10 mouse cellular contexts compared by ENCODE assay signal in genomic region chr17:56829171-56829570, GRCm38 (mm10). TPM values are rescaled to one million over a fixed set of nuclear protein-coding genes. Genes with fewer than 3 reads are reported as not detected.
DNase-seq lines count a peak whose midpoint lies in the region; ATAC-seq and TF ChIP-seq lines count a peak whose summit lies in the region.
"Had no signal": no experiment of that assay in that cellular context is flagged by ENCODE, and none has a peak within 500 bp of the region (broad histone marks: within the 10 kb centered on the region; RNA-seq: fewer than 3 reads in every experiment).

No protein-coding gene starts in this region.

- no peak for TF ChIP-seq CTCF in gastrocnemius, adult 2 months (IDR thresholded peaks at IDR 0.05)
- no peak for TF ChIP-seq CTCF in ES-Bruce4 (IDR thresholded peaks at IDR 0.05; ENCODE audit: low read depth, low read length)
- TF ChIP-seq CTCF in forebrain, postnatal 0 days (IDR thresholded peaks at IDR 0.05; ENCODE audit: low read depth), result no peak
- no peak for TF ChIP-seq CTCF in liver, embryonic 14.5 days (IDR thresholded peaks at IDR 0.05; ENCODE audit: low read depth)

- peak overlapping the region; percentile 71 for H3K27ac ChIP-seq in gastrocnemius, adult 2 months
- H3K27ac ChIP-seq in ES-Bruce4 (ENCODE audit: insufficient read depth, low read length), result no peak overlapping the region
- no peak overlapping the region for H3K27ac ChIP-seq in forebrain, postnatal 0 days (ENCODE audit: low read depth, low read length)
- H3K27ac ChIP-seq in liver, embryonic 14.5 days, result peak overlapping the region; percentile 93

- no peak for DNase-seq in gastrocnemius, adult 2 months
- DNase-seq in gastrocnemius, adult 8-10 months (ENCODE audit: low spot score in 2 of 2), result no peak
- no peak for DNase-seq in forebrain, postnatal 0 days
- DNase-seq in liver, embryonic 14.5 days (ENCODE audit: low read depth in 3 of 3, low spot score in 3 of 3), result peak in 2 of 3 experiments; percentile 25 to 45
- DNase-seq in frontal cortex, postnatal 14 days (ENCODE audit: low spot score in 2 of 2), result no peak

- H3K27me3 ChIP-seq in ES-Bruce4 (ENCODE audit: control insufficient read depth, insufficient read depth, low read length, poor library complexity, severe bottlenecking), result no peaks in the 10 kb centered on the region
- peaks cover 11% of the 10 kb centered on the region; the same call in 1 of the 2 replicates for H3K27me3 ChIP-seq in forebrain, postnatal 0 days (ENCODE audit: insufficient read depth, low read length)
- no peaks in the 10 kb centered on the region; the same call in 1 of the 2 replicates for H3K27me3 ChIP-seq in liver, embryonic 14.5 days (ENCODE audit: control insufficient read depth, insufficient read depth, low read length)

- peak overlapping the region; percentile 83 for H3K9ac ChIP-seq in ES-Bruce4 (ENCODE audit: low read depth, poor library complexity, severe bottlenecking)
- no peak overlapping the region for H3K9ac ChIP-seq in forebrain, postnatal 0 days
- peak overlapping the region; percentile 95 for H3K9ac ChIP-seq in liver, embryonic 14.5 days (replicated peaks)

- H3K4me1 ChIP-seq in ES-Bruce4 (ENCODE audit: control insufficient read depth, insufficient read depth, low read length), result peaks cover 8% of the 10 kb centered on the region
- 0 out of 2 replicates have a peak, but pooled peaks cover 10% of the 10 kb centered on the region for H3K4me1 ChIP-seq in forebrain, postnatal 0 days (ENCODE audit: insufficient read depth)
- H3K4me1 ChIP-seq in liver, embryonic 14.5 days (replicated peaks; ENCODE audit: control insufficient read depth in 2 of 2, insufficient read depth in 2 of 2, low read length in 1 of 2), result peaks cover 46 to 57% of the 10 kb centered on the region in 2 experiments

- H3K9me3 ChIP-seq in ES-Bruce4 (replicated peaks; ENCODE audit: control insufficient read depth, insufficient read depth, low read length, poor library complexity, severe bottlenecking), result no peaks in the 10 kb centered on the region
- no peaks in the 10 kb centered on the region for H3K9me3 ChIP-seq in forebrain, postnatal 0 days (ENCODE audit: low read length)
- H3K9me3 ChIP-seq in liver, embryonic 14.5 days (ENCODE audit: control insufficient read depth, low read length), result no peaks in the 10 kb centered on the region
- H3K9me3 ChIP-seq: megakaryocyte, embryonic 14.5 days had no signal

- no peaks in the 10 kb centered on the region for H3K36me3 ChIP-seq in ES-Bruce4 (ENCODE audit: control insufficient read depth, insufficient read depth, low read length, poor library complexity, severe bottlenecking)
- H3K36me3 ChIP-seq in forebrain, postnatal 0 days (ENCODE audit: insufficient read depth), result no peaks in the 10 kb centered on the region
- H3K36me3 ChIP-seq in liver, embryonic 14.5 days (replicated peaks; ENCODE audit: control insufficient read depth, insufficient read depth, low read depth), result no peaks in the 10 kb centered on the region

- TF ChIP-seq POLR2A in ES-Bruce4 (IDR thresholded peaks at IDR 0.05; ENCODE audit: insufficient read depth, low read length), result no peak

- intact Hi-C loops in gastrocnemius, adult 2 months (cut with DNase I), result no loop called here

- TF ChIP-seq EP300 in ES-Bruce4 (IDR thresholded peaks at IDR 0.05; ENCODE audit: insufficient read depth, low read depth, low read length), result no peak
- TF ChIP-seq EP300 in liver, embryonic 14.5 days (IDR thresholded peaks at IDR 0.05; ENCODE audit: low read depth), result no peak

- ATAC-seq in forebrain, postnatal 0 days, result no peak
- ATAC-seq in liver, embryonic 14.5 days (ENCODE audit: insufficient read depth), result no peak
- no peak for ATAC-seq in inflammation-experienced regulatory T-cells, adult 6 months
- ATAC-seq in erythroid progenitor cell, adult 5-6 weeks (replicated peaks; ENCODE audit: low FRiP score, poor library complexity, severe bottlenecking), result no peak

- 32% methylated on average over 11 of the region's 11 CpGs for WGBS in forebrain, postnatal 0 days
- WGBS in liver, embryonic 14.5 days (ENCODE audit: insufficient replicate concordance), result 28% methylated on average over 11 of the region's 11 CpGs

- H3K4me3 ChIP-seq in gastrocnemius, adult 2 months, result peak overlapping the region; percentile 90
- H3K4me3 ChIP-seq in ES-Bruce4 (ENCODE audit: low read depth, low read length), result peak overlapping the region; percentile 71
- H3K4me3 ChIP-seq in forebrain, postnatal 0 days (ENCODE audit: low read depth, low read length), result peak overlapping the region; percentile 60
- peak overlapping the region; percentile 87 to 90 for H3K4me3 ChIP-seq in liver, embryonic 14.5 days (ENCODE audit: insufficient read depth in 1 of 2, low read depth in 2 of 2, low read length in 2 of 2)
- H3K4me3 ChIP-seq: megakaryocyte, embryonic 14.5 days had no signal

- peak overlapping the region; percentile 67 for H3K4me2 ChIP-seq in forebrain, postnatal 0 days (ENCODE audit: low read depth)
- H3K4me2 ChIP-seq in liver, embryonic 14.5 days (ENCODE audit: low read depth), result peak overlapping the region; percentile 94

RNA-seq across cellular contexts. Expression of gene Rfx2, which starts 1.6 kb away (rescaled TPM):
- total RNA-seq in gastrocnemius, adult 2 months (2021), result 1 to 10 TPM; 2.0 to 2.8 TPM
- total RNA-seq in gastrocnemius, adult 8-10 months (2022), result 1 to 10 TPM; 1.8 to 3.6 (median 2.5) TPM
- 27.5 and 30.5 TPM in 2 replicates for polyA plus RNA-seq in ES-Bruce4 (2011; ENCODE audit: insufficient read depth, insufficient read length, low read depth, missing spikeins)
- total RNA-seq in forebrain, postnatal 0 days (2014; rRNA removed), result 2.4 and 3.6 TPM in 2 replicates
- polyA plus RNA-seq in forebrain, postnatal 0 days (2015; fragmentation: Nextera tagmentation; extraction: Ambion mirVana), result 2.2 and 3.4 TPM in 2 replicates
- 10.7 and 12.6 TPM in 2 replicates for polyA plus RNA-seq in liver, embryonic 14.5 days (2012; rRNA removed)
- polyA plus RNA-seq in liver, embryonic 14.5 days (2014; fragmentation: Nextera tagmentation; extraction: Ambion mirVana), result 6.8 and 8.5 TPM in 2 replicates
- 1 to 10 TPM in 2 of 3 experiments, under 1 TPM in 1; 0.62 to 3.3 (median 1.5) TPM for polyA plus RNA-seq in inflammation-experienced regulatory T-cells, adult 6 months (2017; shearing (Covaris generic))
- 101 and 107 TPM in 2 replicates for total RNA-seq in erythroid progenitor cell, adult 5-6 weeks (2015; ENCODE audit: low replicate concordance)
- total RNA-seq in erythroid progenitor cell, adult 5-6 weeks (2017; ENCODE audit: low replicate concordance), result 76.1 and 105 TPM in 2 replicates

RNA-seq across cellular contexts. Expression of gene Acsbg2, which starts 45.1 kb away (rescaled TPM):
- total RNA-seq in gastrocnemius, adult 2 months (2021), result not detected
- not detected for total RNA-seq in gastrocnemius, adult 8-10 months (2022)
- polyA plus RNA-seq in ES-Bruce4 (2011; ENCODE audit: insufficient read depth, insufficient read length, low read depth, missing spikeins), result 0.46 and 0.68 TPM in 2 replicates
- total RNA-seq in forebrain, postnatal 0 days (2014; rRNA removed), result not detected in 2 replicates
- polyA plus RNA-seq in forebrain, postnatal 0 days (2015; fragmentation: Nextera tagmentation; extraction: Ambion mirVana), result not detected in 2 replicates
- polyA plus RNA-seq in liver, embryonic 14.5 days (2012; rRNA removed), result not detected in 2 replicates
- polyA plus RNA-seq in liver, embryonic 14.5 days (2014; fragmentation: Nextera tagmentation; extraction: Ambion mirVana), result not detected in 2 replicates
- polyA plus RNA-seq in inflammation-experienced regulatory T-cells, adult 6 months (2017; shearing (Covaris generic)), result not detected
- total RNA-seq in erythroid progenitor cell, adult 5-6 weeks (2015; ENCODE audit: low replicate concordance), result not detected in 2 replicates
- not detected in 2 replicates for total RNA-seq in erythroid progenitor cell, adult 5-6 weeks (2017; ENCODE audit: low replicate concordance)
- total RNA-seq: granulocyte monocyte progenitor cell, adult 5-6 weeks had no signal

RNA-seq across cellular contexts. Expression of gene 1700061G19Rik, which starts 46.1 kb away (rescaled TPM):
- not detected for total RNA-seq in gastrocnemius, adult 2 months (2021)
- not detected for total RNA-seq in gastrocnemius, adult 8-10 months (2022)
- polyA plus RNA-seq in ES-Bruce4 (2011; ENCODE audit: insufficient read depth, insufficient read length, low read depth, missing spikeins), result 8.0 and 8.4 TPM in 2 replicates
- total RNA-seq in forebrain, postnatal 0 days (2014; rRNA removed), result 0.14 TPM in 1 of 2 replicates, not detected in the other
- polyA plus RNA-seq in forebrain, postnatal 0 days (2015; fragmentation: Nextera tagmentation; extraction: Ambion mirVana), result 0.15 and 0.48 TPM in 2 replicates
- 0.02 TPM in 1 of 2 replicates, not detected in the other for polyA plus RNA-seq in liver, embryonic 14.5 days (2012; rRNA removed)
- polyA plus RNA-seq in liver, embryonic 14.5 days (2014; fragmentation: Nextera tagmentation; extraction: Ambion mirVana), result 0.05 TPM in 1 of 2 replicates, not detected in the other
- under 1 TPM; 0.21 to 0.57 (median 0.28) TPM for polyA plus RNA-seq in inflammation-experienced regulatory T-cells, adult 6 months (2017; shearing (Covaris generic))
- not detected in 2 replicates for total RNA-seq in erythroid progenitor cell, adult 5-6 weeks (2015; ENCODE audit: low replicate concordance)
- not detected in 2 replicates for total RNA-seq in erythroid progenitor cell, adult 5-6 weeks (2017; ENCODE audit: low replicate concordance)

RNA-seq across cellular contexts. Expression of gene Prr22, which starts 59.1 kb away (rescaled TPM):
- total RNA-seq in gastrocnemius, adult 2 months (2021), result under 1 TPM; 0.14 to 0.36 TPM
- under 1 TPM in 1 of 4 experiments, not detected in 3; 0.12 TPM for total RNA-seq in gastrocnemius, adult 8-10 months (2022)
- polyA plus RNA-seq in ES-Bruce4 (2011; ENCODE audit: insufficient read depth, insufficient read length, low read depth, missing spikeins), result not detected in 2 replicates
- total RNA-seq in forebrain, postnatal 0 days (2014; rRNA removed), result 0.69 and 0.71 TPM in 2 replicates
- 0.14 and 0.25 TPM in 2 replicates for polyA plus RNA-seq in forebrain, postnatal 0 days (2015; fragmentation: Nextera tagmentation; extraction: Ambion mirVana)
- 1.2 and 1.3 TPM in 2 replicates for polyA plus RNA-seq in liver, embryonic 14.5 days (2012; rRNA removed)
- polyA plus RNA-seq in liver, embryonic 14.5 days (2014; fragmentation: Nextera tagmentation; extraction: Ambion mirVana), result 0.40 and 0.52 TPM in 2 replicates
- polyA plus RNA-seq in inflammation-experienced regulatory T-cells, adult 6 months (2017; shearing (Covaris generic)), result under 1 TPM; 0.59 to 0.79 (median 0.75) TPM
- not detected in 2 replicates for total RNA-seq in erythroid progenitor cell, adult 5-6 weeks (2015; ENCODE audit: low replicate concordance)
- total RNA-seq in erythroid progenitor cell, adult 5-6 weeks (2017; ENCODE audit: low replicate concordance), result not detected in 2 replicates

Comparison
In these comparisons a context has a peak if more than half of its experiments do, and no peak if none do; other contexts are left out.
1. DNase-seq: peak in liver, embryonic 14.5 days (2 of 3); none in gastrocnemius, adult 2 months (single experiment), gastrocnemius, adult 8-10 months (0 of 2), forebrain, postnatal 0 days (single experiment) and frontal cortex, postnatal 14 days (0 of 2).
2. H3K27ac ChIP-seq: peak in gastrocnemius, adult 2 months (single experiment) and liver, embryonic 14.5 days (single experiment); none in ES-Bruce4 (single experiment) and forebrain, postnatal 0 days (single experiment).
3. RNA of gene Rfx2, which starts 1.6 kb away (total RNA-seq): 76.1 to 107 TPM in erythroid progenitor cell, adult 5-6 weeks; 2.4 to 3.6 TPM in forebrain, postnatal 0 days, 2.0 to 2.8 TPM in gastrocnemius, adult 2 months and 1.8 to 3.6 TPM in gastrocnemius, adult 8-10 months; every median in the first group is over 10 times any median in the second.
4. Peak in every context shown above with its lines, with median percentiles within 50 percentile points of each other: H3K4me3 ChIP-seq.